Mouse (Mus musculus) left cerebral cortex, adult 11 months (tissue): ENCODE measurements around the gene Fhl2.

Source experiments
- DNase-seq: peaks from one replicate; pipeline ENCODE4 v3.0.0; 2022; ENCODE audit warnings: low spot score

The Fhl2 gene

GRCm38 (mm10) chr1:43196661-43197241 is at the start of gene Fhl2:
Fhl2 (minus strand) TSS chr1:43196984.
- no peak for DNase-seq

DNA sequence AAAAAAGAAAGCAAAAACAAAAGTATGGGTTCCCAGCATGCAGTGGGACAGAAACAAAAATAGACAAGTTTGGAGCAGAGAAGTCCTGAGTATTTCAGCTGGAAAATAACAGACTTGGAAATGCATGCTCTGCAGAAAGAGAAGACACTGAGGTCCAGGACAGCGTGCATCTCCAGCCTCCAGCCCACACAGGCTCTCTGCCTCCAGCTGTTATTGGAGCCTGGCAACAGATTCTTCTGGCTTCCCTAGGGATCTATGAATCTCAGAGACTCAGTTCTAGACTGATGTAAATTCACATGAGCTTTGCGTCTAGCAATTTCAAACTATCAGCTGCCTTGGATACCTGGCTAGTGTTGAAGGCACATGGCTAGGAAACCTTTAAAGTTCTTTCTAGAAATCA is 48.2 kb upstream of the Fhl2 start:
- no peak for DNase-seq

GRCm38 (mm10) chr1:43241208-43241607 is 44.4 kb upstream of the Fhl2 start:
- DNase-seq, result no peak

DNA sequence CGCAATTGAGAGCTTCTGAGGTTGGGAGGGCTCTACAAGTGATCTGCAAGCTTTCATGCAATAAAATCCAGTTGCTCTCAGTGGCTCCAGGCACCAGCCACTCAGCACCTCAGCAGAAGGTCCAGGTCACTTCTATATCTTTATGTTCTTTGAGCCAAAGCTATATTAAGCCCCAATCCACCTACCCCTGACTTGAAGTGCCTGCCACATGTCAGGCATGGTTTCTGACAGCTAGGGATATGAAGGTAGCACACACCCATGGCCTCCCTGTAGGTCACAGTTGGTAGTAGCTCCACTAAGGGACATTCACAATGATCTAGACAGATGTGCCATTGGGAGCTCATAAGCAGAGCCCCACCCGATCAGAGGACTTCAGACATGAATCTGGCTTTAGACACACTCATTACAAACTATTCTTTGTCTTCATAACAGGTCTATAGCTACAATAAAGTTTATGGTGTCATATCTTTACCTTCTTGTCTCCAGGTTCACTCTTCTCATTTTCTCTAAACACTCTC is 43.1 kb upstream of the Fhl2 start:
- no peak for DNase-seq

DNA sequence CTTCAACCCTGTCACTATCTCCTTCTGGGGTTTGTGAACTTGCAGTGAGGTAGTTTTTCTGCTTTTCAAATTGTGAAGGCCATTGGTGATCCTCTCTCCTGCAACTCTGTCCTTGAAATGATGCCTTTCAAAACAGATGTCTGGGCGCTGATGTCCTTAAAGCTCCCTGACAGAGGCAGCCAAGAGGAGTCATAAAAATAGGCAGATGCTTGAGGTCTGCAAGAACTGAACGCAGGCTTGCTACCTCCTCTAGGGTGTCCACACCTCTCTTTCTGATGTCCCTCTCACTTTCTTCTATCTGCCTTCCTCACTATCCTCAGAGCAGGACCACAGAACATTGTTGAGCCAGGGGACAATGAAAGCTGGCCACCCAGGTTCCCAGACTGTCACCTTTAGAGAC is 41.7 kb upstream of the Fhl2 start:
- no peak for DNase-seq

DNA sequence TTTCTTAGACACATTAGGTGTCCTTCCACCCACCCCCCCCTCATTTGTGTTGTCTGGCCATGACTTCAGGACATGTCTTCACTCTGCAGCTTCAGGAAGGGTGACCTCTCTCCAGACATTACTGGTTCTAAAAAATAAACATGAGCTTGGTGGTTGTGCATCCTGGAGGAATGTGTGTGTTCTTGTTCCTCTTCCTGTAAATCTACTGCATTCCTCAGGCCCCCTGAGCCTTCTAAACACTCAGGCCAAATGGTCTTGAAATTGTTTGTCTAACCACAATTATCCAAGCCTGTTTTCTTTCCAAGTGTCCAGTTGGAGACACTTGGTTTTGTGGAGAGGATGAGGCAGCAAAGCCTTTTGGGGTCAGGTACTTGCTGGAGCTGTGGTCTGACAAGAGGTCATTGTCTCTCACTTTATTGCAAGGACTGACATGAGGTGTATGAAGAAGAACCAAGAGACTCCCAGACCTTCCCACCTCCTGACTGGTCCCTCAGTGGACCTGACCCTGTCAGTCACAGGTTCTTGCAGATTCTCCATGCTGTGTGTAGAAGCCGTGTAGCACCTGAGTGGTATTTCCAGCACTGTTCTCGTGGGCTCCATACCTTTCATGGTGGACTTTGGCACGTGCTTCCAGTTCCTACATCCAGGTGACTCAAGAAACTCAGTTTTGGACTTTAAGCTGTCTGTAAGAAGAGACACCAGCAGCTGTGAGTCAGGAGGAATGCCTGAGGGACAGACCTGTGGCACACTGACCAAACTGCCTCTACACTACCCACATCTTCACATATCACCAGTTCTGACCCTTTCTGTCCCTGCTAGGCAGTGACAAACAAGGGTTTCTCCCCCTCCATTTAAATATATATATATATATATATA is 40.8 kb upstream of the Fhl2 start:
- DNase-seq, result no peak

DNA sequence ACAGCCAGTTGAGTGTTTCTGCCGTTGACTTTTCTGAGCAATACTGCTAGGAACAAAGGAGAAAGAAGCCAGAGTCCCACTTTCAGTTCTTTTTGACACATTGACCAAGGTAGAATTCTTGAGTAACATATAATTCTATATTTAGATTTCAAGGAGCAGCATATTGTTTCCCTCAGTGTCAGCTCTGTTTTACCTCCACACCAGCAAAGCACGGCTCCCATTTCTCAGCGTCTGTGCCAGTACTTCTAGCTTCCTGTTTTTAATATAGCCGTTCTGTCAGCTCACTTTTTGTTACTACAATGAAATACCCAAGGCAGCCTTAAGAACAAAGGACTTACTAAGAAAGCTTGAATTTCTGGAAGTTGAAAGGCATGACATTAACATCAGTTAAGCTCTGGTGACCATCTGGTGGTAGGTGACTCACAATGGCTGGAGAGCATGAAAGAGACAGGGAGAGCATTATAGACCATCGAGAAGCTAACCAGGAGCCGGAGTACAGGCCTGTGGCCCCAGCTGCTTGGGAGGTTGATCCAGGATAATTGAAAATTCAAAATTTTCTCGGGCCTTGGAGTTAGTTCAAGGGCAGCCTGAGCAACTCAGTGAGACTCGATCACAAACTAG is 28.9 kb upstream of the Fhl2 start:
- no peak for DNase-seq

GRCm38 (mm10) chr1:43224943-43225342 is 28.2 kb upstream of the Fhl2 start:
- DNase-seq, result no peak

DNA sequence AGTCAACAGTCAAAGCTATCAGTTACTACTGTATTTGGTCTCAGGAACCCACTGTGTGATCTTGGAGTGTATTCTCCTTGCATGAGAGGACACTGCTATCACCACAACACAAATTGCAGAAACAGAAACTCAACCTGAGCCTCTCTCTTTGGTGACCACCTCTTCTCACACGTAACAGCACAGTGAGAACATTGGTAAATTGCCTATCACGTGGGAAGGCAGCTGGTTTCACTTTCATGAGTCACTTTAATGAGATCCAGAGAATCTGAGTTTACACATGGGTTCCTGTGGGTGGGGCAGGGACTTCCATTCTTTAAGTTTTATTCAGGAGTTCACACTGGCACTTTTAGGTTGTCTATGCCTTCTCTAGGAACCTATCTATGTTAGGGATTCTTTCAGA is 27.4 kb upstream of the Fhl2 start:
- no peak for DNase-seq

DNA sequence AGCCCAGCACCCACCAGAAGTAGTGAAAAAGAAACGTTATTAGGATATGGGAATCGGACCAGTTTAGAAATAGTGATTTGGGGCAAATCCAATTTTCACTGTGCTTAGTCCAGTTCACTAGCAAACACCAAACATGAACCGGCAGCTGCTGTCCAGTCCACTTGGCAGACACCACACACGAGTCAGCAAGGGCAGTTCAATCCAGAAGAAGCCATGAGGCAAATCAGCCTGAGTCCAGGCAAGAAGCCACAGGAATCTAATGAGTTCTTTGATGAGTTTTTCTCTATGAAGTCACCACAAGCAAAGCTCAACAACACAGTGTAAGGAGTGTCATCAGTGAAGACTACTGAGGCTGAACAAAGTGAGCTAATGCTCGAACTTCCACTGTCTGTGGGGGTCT is 26.3 kb upstream of the Fhl2 start:
- no peak for DNase-seq

GRCm38 (mm10) chr1:43218016-43218680 is 21.4 kb upstream of the Fhl2 start:
- DNase-seq, result no peak

- no peak for DNase-seq
These were observed 18.8 kb upstream of the Fhl2 start for GRCm38 (mm10) chr1:43215601-43216000.

GRCm38 (mm10) chr1:43211274-43211673 is 14.5 kb upstream of the Fhl2 start:
- no peak for DNase-seq

DNA sequence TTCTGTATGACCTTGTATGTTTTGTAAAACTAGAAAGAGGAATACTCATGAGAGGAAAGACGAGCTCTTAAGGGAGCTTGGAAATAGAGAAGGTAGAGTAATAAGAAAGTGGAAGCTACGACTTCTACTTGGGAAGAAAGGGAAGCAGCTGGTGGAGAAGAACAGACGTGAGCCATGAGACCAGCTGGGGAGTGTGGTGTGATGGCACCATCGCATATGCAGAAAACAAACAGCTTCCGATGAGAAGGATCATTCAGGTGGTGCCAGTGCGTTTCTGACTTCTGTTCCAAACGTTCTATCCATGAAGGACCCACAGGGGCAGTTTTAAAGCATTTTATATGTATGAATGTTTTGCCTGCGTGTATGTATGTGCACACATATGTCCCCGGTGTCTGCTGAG is 13.5 kb upstream of the Fhl2 start:
- no peak for DNase-seq

DNA sequence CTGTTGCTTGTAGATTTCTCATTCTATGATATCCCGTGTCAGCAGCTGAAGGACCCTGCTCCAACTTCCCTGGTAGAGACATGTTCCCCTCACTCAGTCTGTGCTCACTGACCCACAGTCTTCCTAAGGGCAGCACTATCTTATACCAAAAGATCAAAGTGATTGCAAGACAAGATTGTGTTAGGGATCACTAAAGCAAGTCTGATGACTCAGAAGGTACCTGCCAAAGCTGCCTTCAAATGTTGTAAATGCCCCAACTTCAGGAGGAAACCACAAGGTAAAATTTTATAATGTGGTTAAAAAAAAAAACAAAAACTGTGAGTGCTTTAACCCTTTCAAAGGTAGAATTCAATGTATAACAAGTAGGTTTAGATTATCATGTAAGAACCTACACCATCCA is 10.4 kb upstream of the Fhl2 start:
- DNase-seq, result no peak

- no peak for DNase-seq
These were observed 6.5 kb upstream of the Fhl2 start for GRCm38 (mm10) chr1:43203282-43203681.

GRCm38 (mm10) chr1:43202226-43202625 is 5.4 kb upstream of the Fhl2 start:
- DNase-seq, result no peak

GRCm38 (mm10) chr1:43201796-43202195 is 5.0 kb upstream of the Fhl2 start:
- DNase-seq, result no peak

DNA sequence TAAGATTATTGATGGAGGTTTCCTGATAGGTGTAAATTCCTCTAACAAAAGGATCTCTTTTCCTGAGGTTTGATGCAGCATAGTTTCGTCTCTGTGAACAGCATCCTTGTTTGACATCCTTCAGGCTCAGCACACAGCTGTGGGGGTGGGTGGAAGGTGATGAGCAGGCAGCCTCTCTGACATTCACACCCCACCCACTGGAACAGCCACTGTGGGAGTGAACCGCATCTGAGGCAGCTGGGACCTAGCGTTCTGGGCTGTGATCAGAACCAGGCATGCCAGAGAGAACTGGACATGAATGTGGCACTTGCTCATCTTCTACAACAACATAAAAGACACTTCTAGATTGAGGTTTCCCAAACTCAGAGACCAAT is 3.1 kb upstream of the Fhl2 start:
- peak; percentile 79 for DNase-seq

- no peak for DNase-seq
These were observed 2.6 kb upstream of the Fhl2 start for GRCm38 (mm10) chr1:43199210-43199866.

DNA sequence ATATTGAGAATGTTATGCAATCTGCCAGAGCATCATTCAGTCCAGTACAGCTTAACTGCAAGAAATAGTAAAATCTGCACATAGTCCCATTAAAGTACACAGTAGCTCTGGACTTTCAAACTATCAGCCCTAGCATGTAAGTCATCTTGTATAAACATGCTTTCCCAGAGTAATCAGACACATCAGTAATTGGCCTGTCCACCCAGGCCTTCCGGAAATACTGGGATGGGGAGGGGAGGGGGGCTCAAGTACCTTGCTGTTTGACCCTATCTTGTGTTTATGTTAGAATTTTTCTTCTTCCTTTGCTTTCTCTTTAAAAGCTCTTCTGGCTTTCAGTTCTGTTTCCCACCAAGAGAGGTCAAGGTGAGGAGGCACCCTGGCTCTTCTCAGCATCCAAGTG is 725 bp downstream of the Fhl2 start:
- no peak for DNase-seq

GRCm38 (mm10) chr1:43193423-43193822 is 3.4 kb downstream of the Fhl2 start:
- no peak for DNase-seq
